Mouse (Mus musculus) right cerebral cortex, postnatal 10 days (tissue): ENCODE results near the gene Ccdc87.
A peak's percentile ranks its signal among the peaks of the same experiment; 100 is the strongest.
"Not testable (repeated sequence)": the region's sequence is repeated elsewhere in the genome, so short reads cannot be mapped to it uniquely, and the experiment has no call there.

Experiments used
- DNase-seq, 2 experiments: peaks; one replicate each; pipeline ENCODE4 v3.0.0; 2021; ENCODE audit warnings: low spot score in 2 of 2

Ccdc87 gene

GRCm38 (mm10) chr19:4839149-4839548 lies at the start of gene Ccdc87, which contains the start of gene Ccs:
Ccdc87 (plus strand) TSS chr19:4839366.
Ccs (minus strand) TSS chr19:4839332.
- DNase-seq, result peak; percentile 97 to 98

GRCm38 (mm10) chr19:4793281-4793830 lies 45.8 kb upstream of the Ccdc87 start:
- no peak for DNase-seq

- peak; percentile 99 for DNase-seq
Measured at GRCm38 (mm10) chr19:4793831-4794422, 45.2 kb upstream of the Ccdc87 start, which contains the start of gene Rbm4. Rbm4 (minus strand) TSS chr19:4793901.

GRCm38 (mm10) chr19:4795929-4796328 lies 43.2 kb upstream of the Ccdc87 start:
- DNase-seq, result no peak

GRCm38 (mm10) chr19:4797846-4798245 lies 41.3 kb upstream of the Ccdc87 start:
- DNase-seq, result no peak

GRCm38 (mm10) chr19:4799083-4799482 lies 40.1 kb upstream of the Ccdc87 start:
- no peak for DNase-seq

- no peak for DNase-seq
Measured at GRCm38 (mm10) chr19:4802691-4803091, 36.5 kb upstream of the Ccdc87 start.

GRCm38 (mm10) chr19:4803283-4803682 lies 35.9 kb upstream of the Ccdc87 start:
- DNase-seq, result no peak

GRCm38 (mm10) chr19:4810309-4810708 lies 28.9 kb upstream of the Ccdc87 start:
- DNase-seq, result no peak

- DNase-seq, result no peak
Measured at GRCm38 (mm10) chr19:4810746-4811062, 28.5 kb upstream of the Ccdc87 start.

- DNase-seq, result peak; percentile 99
Measured at GRCm38 (mm10) chr19:4811063-4811908, 27.9 kb upstream of the Ccdc87 start, which contains the start of the genes Gm21992 and Rbm14. Gm21992 (minus strand) TSS chr19:4811612. Rbm14 (minus strand) TSS chr19:4811634.

GRCm38 (mm10) chr19:4811909-4812242 lies 27.3 kb upstream of the Ccdc87 start:
- no peak for DNase-seq

- DNase-seq, result not testable (repeated sequence)
Measured at GRCm38 (mm10) chr19:4812334-4812949, 26.7 kb upstream of the Ccdc87 start.

- DNase-seq, result peak in 1 of 2 experiments; percentile 54
Measured at GRCm38 (mm10) chr19:4813015-4813414, 26.2 kb upstream of the Ccdc87 start.

- DNase-seq, result no peak
Measured at GRCm38 (mm10) chr19:4817182-4817835, 21.9 kb upstream of the Ccdc87 start.

GRCm38 (mm10) chr19:4820678-4821303 lies 18.4 kb upstream of the Ccdc87 start:
- peak; percentile 88 to 89 for DNase-seq

GRCm38 (mm10) chr19:4828444-4829114 lies 10.6 kb upstream of the Ccdc87 start:
- DNase-seq, result no peak

GRCm38 (mm10) chr19:4829156-4829555 lies 10.0 kb upstream of the Ccdc87 start:
- peak; percentile 73 to 78 for DNase-seq

- no peak for DNase-seq
Measured at GRCm38 (mm10) chr19:4833977-4834376, 5.2 kb upstream of the Ccdc87 start.

GRCm38 (mm10) chr19:4836096-4836495 lies 3.1 kb upstream of the Ccdc87 start:
- no peak for DNase-seq

- no peak for DNase-seq
Measured at GRCm38 (mm10) chr19:4837049-4837448, 2.1 kb upstream of the Ccdc87 start.
